Mouse (Mus musculus) kidney, postnatal 4 days (tissue): ENCODE data around the gene Slc1a1.

Experiments
- DNase-seq, 2 experiments: peaks; one replicate each; pipeline ENCODE4 v3.0.0; 2021; ENCODE audit warnings: mixed read lengths in 2 of 2

Gene Slc1a1

DNA sequence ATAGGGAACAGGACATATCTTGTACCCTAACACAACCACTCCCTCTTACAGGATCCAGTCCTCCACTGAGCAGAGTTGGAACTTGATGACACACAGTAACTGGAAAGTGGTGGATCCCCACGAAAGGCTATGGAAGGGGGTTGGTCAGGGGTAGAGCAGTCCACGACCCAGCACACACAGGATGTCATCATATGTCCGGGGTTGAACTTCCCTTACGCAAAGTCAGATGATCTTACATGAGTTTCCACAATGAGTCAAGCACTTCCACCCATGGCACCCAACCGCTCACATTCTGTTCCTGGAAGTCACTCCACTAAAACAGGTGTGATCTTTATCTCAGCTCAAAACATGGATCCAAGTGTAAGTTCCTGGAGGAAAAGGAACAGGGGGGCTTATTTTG is 83.0 kb downstream of the Slc1a1 start:
- DNase-seq = no peak

DNA sequence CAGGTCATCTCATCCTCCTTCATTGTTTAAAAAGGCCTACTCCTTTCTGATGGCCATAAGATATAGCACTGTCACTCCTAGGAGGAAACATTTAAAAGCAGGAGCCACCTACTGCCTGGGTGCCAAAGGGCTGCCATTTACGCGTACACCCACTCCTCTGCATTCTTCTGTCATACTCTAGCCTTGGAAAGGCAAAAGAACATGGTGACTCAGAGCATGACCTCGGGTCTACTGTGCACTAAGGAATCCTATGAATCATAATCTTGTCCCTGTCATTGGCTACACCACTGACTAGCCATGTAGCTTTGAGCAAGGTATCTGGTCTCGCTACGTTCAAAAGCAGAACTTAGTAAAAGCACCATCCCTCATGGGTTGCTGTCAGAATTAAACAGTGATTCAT is 91.5 kb downstream of the Slc1a1 start:
- no peak for DNase-seq

DNA sequence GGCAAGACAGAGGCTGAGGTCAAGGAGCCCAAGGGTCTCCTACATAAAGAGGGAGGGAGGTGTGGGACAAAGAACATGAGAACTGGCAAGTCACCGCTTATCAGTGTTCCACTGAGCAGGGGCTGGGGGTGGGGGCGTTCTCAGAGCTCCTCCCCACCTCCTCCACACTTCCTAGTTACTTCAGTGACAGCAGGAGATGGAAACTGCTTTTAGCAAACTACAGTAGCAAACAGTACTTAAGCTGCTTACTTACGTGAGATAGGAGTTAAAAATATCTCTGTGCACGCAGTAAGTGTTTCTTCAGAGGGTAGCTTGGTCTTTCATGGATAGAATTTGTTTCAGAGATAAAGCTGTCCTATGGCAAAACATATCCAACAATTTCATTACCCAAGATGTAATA is 92.5 kb downstream of the Slc1a1 start:
- DNase-seq = no peak

DNA sequence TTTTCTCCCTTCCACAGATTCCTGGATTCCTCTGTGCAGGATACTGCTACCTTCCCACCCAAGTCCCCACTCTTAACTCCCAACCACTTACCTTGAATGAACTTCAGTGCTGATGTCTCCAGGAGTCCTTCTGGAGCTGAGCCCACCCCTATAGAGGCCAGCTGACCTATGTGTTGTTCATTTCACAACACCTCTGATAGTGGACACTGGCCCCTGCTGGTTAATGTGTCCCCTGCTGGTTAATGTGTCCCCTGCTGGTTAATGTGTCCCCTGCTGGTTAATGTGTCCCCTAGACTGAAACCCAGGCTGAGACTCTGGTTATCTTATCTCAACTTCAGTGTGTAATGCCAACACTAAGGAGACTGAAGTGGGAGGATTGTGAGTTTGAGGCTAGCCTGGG is 94.2 kb downstream of the Slc1a1 start:
- DNase-seq = peak; percentile 69 to 74

DNA sequence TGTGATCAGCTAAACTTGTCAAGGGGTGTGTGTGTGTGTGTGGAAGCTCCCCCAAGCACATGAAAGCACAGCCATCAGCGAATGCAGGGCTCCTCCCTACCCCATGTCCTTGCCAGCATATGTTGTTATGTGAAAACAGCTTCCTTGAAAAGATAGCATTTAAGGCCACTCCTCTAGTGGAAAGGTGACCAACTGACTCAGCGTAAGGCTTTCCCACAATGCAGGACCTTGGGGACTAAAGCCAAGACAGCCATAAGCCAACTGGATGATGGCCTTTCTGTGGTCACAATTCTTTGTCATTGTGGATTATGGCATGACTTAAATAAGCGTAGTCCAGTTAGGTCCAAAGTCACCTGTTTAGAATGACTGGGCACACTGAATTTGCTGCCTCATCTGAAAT is 100.0 kb downstream of the Slc1a1 start:
- no peak for DNase-seq

DNA sequence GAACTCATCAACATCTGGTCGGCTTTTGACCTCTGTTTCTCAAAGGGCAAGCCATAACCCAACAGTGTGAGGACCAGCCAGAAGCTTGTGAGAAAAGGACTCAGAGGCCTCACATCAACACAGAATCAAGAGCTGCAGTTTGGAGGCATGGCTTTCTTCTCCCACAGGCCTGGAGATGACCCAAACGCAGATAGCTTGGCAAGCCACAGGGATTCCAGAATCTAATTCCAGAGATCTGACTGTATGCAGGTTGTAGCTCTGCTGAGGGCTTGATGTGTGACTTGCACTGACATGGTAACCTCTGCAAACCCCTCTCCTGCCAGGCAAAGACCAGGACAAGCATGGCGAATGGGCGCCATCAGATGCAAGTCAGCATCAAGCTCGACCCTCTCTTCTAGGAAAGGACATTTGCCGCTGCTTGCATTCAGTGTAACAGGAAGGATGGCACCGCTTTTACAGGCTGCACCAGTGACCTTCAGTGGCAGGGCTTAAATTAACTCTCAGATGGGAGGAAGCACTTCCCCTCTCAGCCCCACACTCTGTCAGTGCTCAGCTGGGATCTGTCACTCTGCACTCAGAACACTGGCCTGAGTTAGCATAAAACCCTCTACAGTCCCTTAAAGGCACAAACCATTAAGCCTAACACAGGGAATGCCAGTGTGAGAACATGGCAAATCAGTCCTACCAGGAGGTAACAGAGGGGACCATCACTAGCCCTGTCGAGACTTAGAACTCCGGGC is 105.5 kb downstream of the Slc1a1 start:
- peak; percentile 42 to 53 for DNase-seq

DNA sequence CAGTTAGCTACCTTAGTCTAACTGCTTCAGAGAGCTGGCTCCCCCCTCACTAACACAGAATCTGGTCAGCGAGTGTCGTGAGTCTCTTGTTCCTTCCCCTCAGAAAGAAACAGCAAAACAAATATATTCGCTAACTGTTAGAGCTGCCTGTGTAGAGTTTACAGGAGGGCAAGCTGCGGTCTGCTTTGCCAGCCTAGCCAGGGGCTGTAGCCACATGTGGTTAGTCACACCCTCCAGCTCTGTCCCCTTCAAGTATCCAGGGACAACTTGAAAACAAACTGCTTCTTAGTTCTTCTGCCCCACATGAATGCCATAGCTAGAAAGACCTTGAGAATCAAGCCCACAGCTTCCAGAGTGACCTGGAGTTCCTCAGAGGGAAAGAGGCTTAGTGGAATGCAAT is 106.4 kb downstream of the Slc1a1 start:
- no peak for DNase-seq

DNA sequence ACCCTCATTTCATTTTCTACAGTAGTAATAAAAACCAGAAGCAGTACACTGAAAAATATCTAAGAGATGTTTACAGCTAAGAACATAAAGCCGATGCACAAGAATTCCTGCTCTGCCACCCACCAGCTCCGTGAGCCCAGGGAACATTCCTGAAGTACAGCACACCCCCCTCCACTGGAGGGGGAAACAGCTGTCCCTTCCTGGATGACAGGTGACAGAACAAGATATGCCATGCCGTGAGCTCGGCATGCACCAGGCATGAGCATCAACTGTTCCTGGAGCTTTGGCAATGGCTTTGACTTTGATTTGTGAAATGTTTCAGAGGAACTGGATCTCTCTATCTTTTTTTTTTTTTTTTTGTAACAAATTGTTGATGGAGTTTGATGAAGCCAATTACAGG is 111.9 kb downstream of the Slc1a1 start:
- DNase-seq = no peak

DNA sequence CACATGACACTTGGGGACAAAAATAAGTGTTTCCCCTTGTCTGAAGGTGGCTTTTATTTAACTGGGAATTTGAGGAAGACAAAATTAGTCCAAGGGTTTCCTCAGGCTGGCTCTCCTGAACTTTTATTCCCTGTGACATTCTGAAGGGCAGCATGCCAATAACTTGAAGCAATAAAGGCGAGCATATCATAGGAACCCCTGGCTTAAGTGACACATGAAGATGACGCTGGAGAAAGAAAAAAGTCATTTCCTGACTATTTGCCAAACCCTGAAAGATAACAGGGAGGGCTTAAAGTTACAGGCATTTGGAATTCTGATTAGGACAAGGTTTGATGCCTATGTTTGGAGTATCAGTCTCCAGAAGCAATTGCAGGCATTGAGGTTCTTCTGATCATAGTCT is 112.5 kb downstream of the Slc1a1 start:
- no peak for DNase-seq

DNA sequence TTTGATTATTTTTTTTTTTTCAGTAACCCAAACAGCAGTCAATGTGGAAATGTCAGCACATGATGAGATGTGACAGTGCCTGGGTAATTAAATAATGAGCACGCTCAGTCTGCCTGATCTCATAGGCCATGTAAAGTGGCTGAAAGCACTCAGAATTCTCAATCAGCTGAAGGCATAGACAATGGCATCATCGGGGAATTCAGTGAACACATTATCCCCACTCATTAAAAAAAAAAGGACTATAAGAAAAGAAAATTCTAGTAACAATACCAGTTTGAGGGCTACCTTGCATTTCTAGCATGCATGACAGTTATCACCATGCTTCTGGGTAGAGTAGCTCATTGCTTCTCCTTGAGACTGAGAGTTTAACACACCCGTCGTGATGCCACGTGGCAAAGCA is 116.4 kb downstream of the Slc1a1 start:
- no peak for DNase-seq

DNA sequence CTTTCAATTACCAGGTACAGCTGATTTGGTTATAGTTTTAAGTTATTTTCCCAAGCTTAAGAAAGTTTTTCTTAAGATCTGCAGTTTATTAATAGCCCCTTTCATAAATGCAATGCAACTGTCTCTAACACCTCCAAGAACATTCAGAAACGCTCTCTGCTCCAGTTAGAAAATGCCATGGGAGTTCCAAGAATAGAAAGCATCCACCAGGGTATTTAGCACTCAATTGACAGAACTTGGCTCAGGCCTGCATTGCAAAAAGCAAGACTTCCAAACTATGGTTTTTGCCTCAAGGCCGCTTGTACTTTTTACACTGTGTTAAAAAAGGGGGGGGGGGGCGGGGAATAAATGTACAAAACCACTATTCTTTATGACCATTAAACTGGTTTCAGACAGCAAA is 128.3 kb downstream of the Slc1a1 start:
- no peak for DNase-seq

DNA sequence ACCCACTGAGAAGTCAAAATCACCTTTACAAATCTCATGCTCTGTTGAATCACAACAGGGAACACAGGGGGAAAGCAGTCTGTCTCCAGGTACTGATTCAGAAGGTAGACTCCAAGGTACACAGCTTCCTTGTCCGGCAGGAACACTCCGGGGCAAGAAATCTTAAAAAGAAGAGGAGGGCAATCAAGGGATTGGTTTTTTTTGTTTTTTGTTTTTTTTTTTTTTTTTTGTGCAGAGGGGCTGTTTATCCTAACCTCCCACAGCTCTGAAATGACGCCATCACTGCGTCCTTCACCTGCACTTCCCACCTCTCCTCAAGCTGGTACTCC is 128.6 kb downstream of the Slc1a1 start:
- DNase-seq = no peak
